Mouse (Mus musculus) brain, adult 2 months (tissue): ENCODE results near the gene Lbhd1.
A peak's percentile ranks its signal among the peaks of the same experiment; 100 is the strongest.

Source experiments
- DNase-seq: peaks from one replicate; pipeline ENCODE4 v3.0.0; 2011; ENCODE audit warnings: low read depth, low spot score

The Lbhd1 gene

GRCm38 (mm10) chr19:8911810-8912209 is 28.3 kb downstream of the Lbhd1 start:
- DNase-seq = peak; percentile 70

- DNase-seq = peak; percentile 76
Measured at GRCm38 (mm10) chr19:8914212-8914611, 30.7 kb downstream of the Lbhd1 start.

- no peak for DNase-seq
Measured at GRCm38 (mm10) chr19:8919000-8919399, 35.5 kb downstream of the Lbhd1 start.

GRCm38 (mm10) chr19:8919684-8920072 is 36.1 kb downstream of the Lbhd1 start:
- no peak for DNase-seq

- DNase-seq = peak; percentile 98
Measured at GRCm38 (mm10) chr19:8920073-8920736, 36.7 kb downstream of the Lbhd1 start, which contains the start of gene B3gat3. Gene B3gat3, plus strand, starts transcription at chr19:8920374.

- peak; percentile 66 for DNase-seq
Measured at GRCm38 (mm10) chr19:8920836-8921291, 37.3 kb downstream of the Lbhd1 start.

- DNase-seq = no peak
Measured at GRCm38 (mm10) chr19:8921741-8922140, 38.2 kb downstream of the Lbhd1 start.

GRCm38 (mm10) chr19:8926766-8927165 is 43.2 kb downstream of the Lbhd1 start:
- no peak for DNase-seq

GRCm38 (mm10) chr19:8927891-8928525 is 44.5 kb downstream of the Lbhd1 start:
- DNase-seq = no peak

- DNase-seq = peak; percentile 69
Measured at GRCm38 (mm10) chr19:8928689-8929223, 45.2 kb downstream of the Lbhd1 start.

- DNase-seq = peak; percentile 86
Measured at GRCm38 (mm10) chr19:8929224-8930088, 45.9 kb downstream of the Lbhd1 start, which contains the start of the genes Rom1 and Eml3. Gene Rom1, minus strand, starts transcription at chr19:8929356. Gene Eml3, plus strand, starts transcription at chr19:8929552.

- no peak for DNase-seq
Measured at GRCm38 (mm10) chr19:8930117-8930516, 46.6 kb downstream of the Lbhd1 start.

GRCm38 (mm10) chr19:8930771-8931170 is 47.2 kb downstream of the Lbhd1 start:
- DNase-seq = no peak

- no peak for DNase-seq
Measured at GRCm38 (mm10) chr19:8936736-8937135, 53.2 kb downstream of the Lbhd1 start.

- DNase-seq = no peak
Measured at GRCm38 (mm10) chr19:8940526-8941133, 57.1 kb downstream of the Lbhd1 start.

- no peak for DNase-seq
Measured at GRCm38 (mm10) chr19:8941136-8941514, 57.6 kb downstream of the Lbhd1 start.

- peak; percentile 98 for DNase-seq
Measured at GRCm38 (mm10) chr19:8941515-8942217, 58.1 kb downstream of the Lbhd1 start, which contains the start of gene Mta2. Gene Mta2, plus strand, starts transcription at chr19:8941875.
